Mouse (Mus musculus) midbrain, postnatal 0 days (tissue): ENCODE results near the gene Adprh. TPM values are rescaled to one million over a fixed set of nuclear protein-coding genes. Genes with fewer than 3 reads are reported as not detected.
A peak's percentile ranks its signal among the peaks of the same experiment; 100 is the strongest.

Experiments
- ATAC-seq: fragments of 200-750 bp; cut with Nextera tagmentation; 2 replicates; pipeline ENCODE4 v1.8.0; 2017; ENCODE audit warnings: moderate number of reproducible peaks, mild to moderate bottlenecking, moderate TSS enrichment, moderate library complexity; ENCODE audit not compliant: low FRiP score
- DNase-seq: peaks from one replicate; pipeline ENCODE4 v3.0.0-alpha.2; 2015; ENCODE audit warnings: low spot score
- H3K27ac ChIP-seq: fragments of 300-500 bp; sonication (generic); 2 replicates; pipeline ENCODE4 v1.5.1; 2014; ENCODE audit warnings: low read depth, mild to moderate bottlenecking, low read length, mixed read lengths
- H3K27me3 ChIP-seq: fragments of 300-500 bp; sonication (generic); 2 replicates; pipeline ENCODE4 v1.6.1; 2014; ENCODE audit warnings: low read length, control low read depth, mixed read lengths; ENCODE audit not compliant: insufficient read depth
- H3K36me3 ChIP-seq: fragments of 300-500 bp; sonication (generic); 2 replicates; pipeline ENCODE4 v1.6.1; 2014; ENCODE audit warnings: low read length, control low read depth, mixed read lengths; ENCODE audit not compliant: insufficient read depth
- H3K4me1 ChIP-seq: fragments of 300-500 bp; sonication (generic); 2 replicates; pipeline ENCODE4 v1.6.1; 2014; ENCODE audit warnings: mild to moderate bottlenecking, control low read depth, antibody characterized with exemption, low read length, mixed read lengths; ENCODE audit not compliant: insufficient read depth
- H3K4me2 ChIP-seq: fragments of 300-500 bp; sonication (generic); 2 replicates; pipeline ENCODE4 v1.6.1; 2014; ENCODE audit warnings: low read depth, mild to moderate bottlenecking, low read length, mixed read lengths; ENCODE audit not compliant: poor library complexity, severe bottlenecking
- H3K4me3 ChIP-seq: fragments of 300-500 bp; sonication (generic); 2 replicates; pipeline ENCODE4 v1.5.1; 2014; ENCODE audit warnings: low read depth, mild to moderate bottlenecking, low read length, moderate library complexity
- H3K9ac ChIP-seq: fragments of 300-500 bp; sonication (generic); replicated peaks from 2 replicates; pipeline ENCODE4 v1.6.1; 2014; ENCODE audit warnings: mild to moderate bottlenecking, low read length, moderate library complexity, mixed read lengths; ENCODE audit not compliant: poor library complexity, severe bottlenecking
- H3K9me3 ChIP-seq: fragments of 300-500 bp; sonication (generic); 2 replicates; pipeline ENCODE4 v1.6.1; 2016; ENCODE audit warnings: low read length, control low read depth
- CTCF ChIP-seq: IDR thresholded peaks from 2 replicates; pipeline ENCODE4 v1.5.1; 2016; ENCODE audit warnings: antibody characterized with exemption, mild to moderate bottlenecking
- WGBS: fragments of 180-500 bp; shearing (Covaris S2); extraction: QIAGEN DNeasy Blood & Tissue Kit; methylation state at CpG from one replicate; pipeline ENCODE4 v1.1.7; 2014; 5-methylcytosine and 5-hydroxymethylcytosine counted together
- polyA plus RNA-seq: library from polyadenylated mRNA; unstranded; fragments of >200 nt; fragmentation: Nextera tagmentation; extraction: Ambion mirVana; gene quantifications from 2 replicates; pipeline ENCODE4 v1.2.1, GENCODE M21; 2015
- total RNA-seq: library from RNA; depleted of rRNA; stranded (reverse); fragments of >200 nt; gene quantifications from 2 replicates; pipeline ENCODE4 v1.2.3, GENCODE M21; 2014

Adprh gene
- total and polyA plus RNA-seq, 2 experiments from 2014 or later, result 50.4 to 148 TPM

DNA sequence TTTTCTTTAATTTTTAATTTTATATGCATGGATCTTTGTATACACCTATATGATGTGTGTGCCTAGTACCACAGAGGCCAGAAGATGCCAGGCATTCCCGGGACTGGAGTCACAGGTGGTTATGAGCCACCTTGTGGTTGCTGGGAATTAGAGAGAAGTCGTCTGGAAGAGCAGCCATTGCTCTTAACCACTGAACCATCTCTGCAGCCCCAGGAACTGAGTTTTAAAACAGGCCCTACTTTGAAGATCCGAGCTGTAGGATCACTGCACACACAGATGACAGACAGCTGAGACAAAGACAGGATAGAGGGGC is 16.2 kb upstream of the Adprh start:
- H3K4me2 ChIP-seq, result no peak overlapping the region
- no peak overlapping the region for H3K9ac ChIP-seq
- H3K27me3 ChIP-seq, result no peaks in the 10 kb centered on the region
- ATAC-seq, result no peak
- TF ChIP-seq CTCF, result peak; percentile 13
- no peak for DNase-seq
- no peak overlapping the region for H3K27ac ChIP-seq
- 24% methylated on average over 3 of the region's 3 CpGs for WGBS
- H3K9me3 ChIP-seq, result no peaks in the 10 kb centered on the region
- H3K4me1 ChIP-seq, result no peaks in the 10 kb centered on the region
- no peak overlapping the region for H3K4me3 ChIP-seq
- no peaks in the 10 kb centered on the region for H3K36me3 ChIP-seq

DNA sequence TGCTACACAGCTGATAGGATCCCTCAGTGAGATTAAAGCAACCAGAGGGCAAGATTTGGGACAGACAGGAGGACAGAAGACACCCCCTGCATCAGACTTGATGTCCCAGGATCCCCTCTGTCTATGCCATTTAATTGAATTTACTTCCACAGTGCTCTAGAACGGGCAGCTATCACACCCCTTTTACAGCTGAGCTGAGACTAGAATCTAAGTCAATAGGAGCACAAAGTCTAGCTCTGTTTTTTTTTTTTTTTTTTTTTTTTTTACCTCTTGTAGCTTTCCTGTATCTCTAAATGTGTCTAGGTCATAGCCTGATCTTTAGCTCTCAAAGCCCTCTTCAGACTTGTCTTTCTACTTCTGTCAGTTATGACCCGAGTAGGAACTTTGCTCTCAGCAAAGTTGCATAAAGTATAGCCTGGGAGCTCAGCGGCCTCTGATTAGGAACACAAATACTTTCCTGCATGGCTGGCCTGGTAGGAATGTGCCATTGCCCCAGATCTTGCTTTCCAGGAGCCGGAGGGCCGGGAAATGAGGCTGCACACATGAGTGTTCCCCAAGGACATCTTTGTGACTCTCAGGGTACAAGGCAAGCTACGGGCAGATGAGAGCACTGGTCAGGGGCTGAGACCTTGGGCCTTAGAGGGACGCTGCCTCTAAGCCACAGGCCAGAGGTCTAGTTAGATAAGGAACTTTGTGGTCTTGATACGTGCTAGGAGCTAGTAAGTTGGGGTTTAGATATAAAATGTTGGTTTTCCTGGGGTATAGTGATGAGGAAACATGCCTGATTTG is 15.6 kb upstream of the Adprh start:
- no peak for TF ChIP-seq CTCF

DNA sequence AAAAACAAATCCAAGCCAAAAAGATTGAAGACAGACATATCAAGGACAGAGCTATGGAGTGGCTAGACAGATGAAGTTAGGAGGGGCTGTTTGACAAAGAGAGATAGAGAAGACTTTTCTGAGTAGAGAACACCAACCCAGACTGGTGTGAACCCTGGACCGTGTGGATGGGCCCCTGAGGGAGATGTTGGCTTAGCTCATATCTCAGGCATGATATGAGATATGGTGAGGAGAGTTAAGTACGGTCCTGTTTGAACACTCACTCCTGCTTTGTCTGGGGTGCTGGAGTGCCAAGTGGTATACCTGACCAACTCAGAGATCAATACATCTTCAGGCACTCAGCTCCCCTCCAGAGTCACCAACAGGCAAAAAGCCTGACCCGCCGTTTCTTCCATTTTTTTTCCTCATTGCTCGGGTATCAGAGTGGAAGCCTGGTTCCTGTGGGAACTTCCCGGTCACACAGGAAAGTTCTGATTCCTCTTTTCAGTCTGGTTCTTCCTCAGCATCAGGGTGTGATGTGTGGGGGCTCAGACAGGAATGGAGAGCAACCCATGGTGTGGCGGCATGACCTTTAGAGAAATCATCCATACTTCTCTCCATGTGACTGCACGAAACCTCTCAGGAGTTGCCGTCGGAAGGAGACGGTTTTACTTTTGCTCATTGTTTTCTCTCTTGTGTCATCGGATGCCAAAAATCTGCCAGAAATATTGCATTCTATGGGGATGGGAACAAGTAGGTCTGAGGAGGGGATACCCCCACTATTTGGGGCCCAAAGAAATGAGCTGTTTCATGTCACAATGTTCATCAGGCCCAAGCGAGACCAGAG is 14.8 kb upstream of the Adprh start:
- no peak overlapping the region for H3K27ac ChIP-seq
- no peak overlapping the region for H3K9ac ChIP-seq
- H3K4me2 ChIP-seq, result no peak overlapping the region
- no peak for ATAC-seq
- DNase-seq, result no peak
- H3K4me3 ChIP-seq, result no peak overlapping the region
- H3K27me3 ChIP-seq, result no peaks in the 10 kb centered on the region
- no peaks in the 10 kb centered on the region for H3K36me3 ChIP-seq
- WGBS, result 88% methylated on average over 13 of the region's 13 CpGs
- no peak for TF ChIP-seq CTCF
- no peaks in the 10 kb centered on the region for H3K9me3 ChIP-seq
- no peaks in the 10 kb centered on the region for H3K4me1 ChIP-seq

More for the DNA sequence above, 15.6 kb upstream of the Adprh start:
- no peaks in the 10 kb centered on the region for H3K9me3 ChIP-seq
- H3K4me1 ChIP-seq, result no peaks in the 10 kb centered on the region
- DNase-seq (no peak), ATAC-seq (no peak)
- no peak overlapping the region for H3K27ac ChIP-seq
- H3K36me3 ChIP-seq, result no peaks in the 10 kb centered on the region
- 79% methylated on average over 8 of the region's 8 CpGs for WGBS
- no peak overlapping the region for H3K4me2 ChIP-seq
- no peak overlapping the region for H3K4me3 ChIP-seq
- no peak overlapping the region for H3K9ac ChIP-seq
- H3K27me3 ChIP-seq, result no peaks in the 10 kb centered on the region

DNA sequence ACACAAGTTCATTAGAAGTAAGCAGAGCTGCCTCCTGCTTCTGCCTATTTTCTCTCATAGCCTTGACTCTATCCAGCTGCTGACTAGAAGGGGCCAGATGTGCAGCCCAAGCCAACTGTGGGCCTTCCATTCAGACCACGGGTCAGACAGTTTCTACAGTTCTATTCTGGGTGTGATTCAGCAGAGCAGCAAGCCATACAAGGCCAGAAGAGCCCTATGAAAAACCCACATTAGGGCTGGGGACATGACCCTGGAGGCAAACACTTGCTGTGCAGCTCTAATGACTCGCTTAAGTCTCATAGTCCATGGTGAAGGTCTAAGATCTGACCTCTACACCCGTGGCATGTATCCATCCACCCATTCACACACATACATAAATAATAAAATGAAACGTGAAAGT is 13.6 kb upstream of the Adprh start:
- Histone ChIP-seq H3K9me3 (no peaks in the 10 kb centered on the region), H3K27ac (no peak overlapping the region), H3K27me3 (no peaks in the 10 kb centered on the region), H3K4me3 (no peak overlapping the region), H3K4me1 (no peaks in the 10 kb centered on the region), H3K36me3 (no peaks in the 10 kb centered on the region), H3K4me2 (no peak overlapping the region), H3K9ac (no peak overlapping the region)
- WGBS, result 84% methylated on average over 4 of the region's 4 CpGs
- TF ChIP-seq CTCF, result no peak
- DNase-seq (no peak), ATAC-seq (no peak)

DNA sequence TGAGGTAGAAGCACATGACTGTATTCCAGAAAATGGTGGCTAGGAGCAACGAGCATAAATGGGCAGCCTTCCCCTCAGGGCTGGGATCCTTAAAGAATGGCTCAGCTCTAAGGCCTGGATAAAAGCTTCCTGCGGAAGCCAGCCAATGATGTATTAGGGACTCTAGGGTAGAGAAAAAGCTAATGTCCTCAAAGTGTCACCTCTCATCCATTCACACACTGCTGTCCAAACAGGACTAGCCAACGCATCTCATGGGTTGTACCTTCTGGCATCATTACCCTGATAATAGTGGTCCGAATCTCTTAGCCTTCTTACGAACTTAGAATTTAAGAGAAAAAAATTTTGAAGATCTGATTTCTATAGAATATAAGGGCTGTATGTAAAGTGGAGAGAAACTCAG is 10.8 kb upstream of the Adprh start:
- no peaks in the 10 kb centered on the region for H3K27me3 ChIP-seq
- ATAC-seq, result no peak
- no peak for TF ChIP-seq CTCF
- no peak overlapping the region for H3K27ac ChIP-seq
- H3K4me2 ChIP-seq, result no peak overlapping the region
- no peak overlapping the region for H3K4me3 ChIP-seq
- 88% methylated on average over 5 of the region's 5 CpGs for WGBS
- DNase-seq, result no peak
- H3K36me3 ChIP-seq, result no peaks in the 10 kb centered on the region
- H3K9me3 ChIP-seq, result no peaks in the 10 kb centered on the region
- no peaks in the 10 kb centered on the region for H3K4me1 ChIP-seq
- no peak overlapping the region for H3K9ac ChIP-seq

DNA sequence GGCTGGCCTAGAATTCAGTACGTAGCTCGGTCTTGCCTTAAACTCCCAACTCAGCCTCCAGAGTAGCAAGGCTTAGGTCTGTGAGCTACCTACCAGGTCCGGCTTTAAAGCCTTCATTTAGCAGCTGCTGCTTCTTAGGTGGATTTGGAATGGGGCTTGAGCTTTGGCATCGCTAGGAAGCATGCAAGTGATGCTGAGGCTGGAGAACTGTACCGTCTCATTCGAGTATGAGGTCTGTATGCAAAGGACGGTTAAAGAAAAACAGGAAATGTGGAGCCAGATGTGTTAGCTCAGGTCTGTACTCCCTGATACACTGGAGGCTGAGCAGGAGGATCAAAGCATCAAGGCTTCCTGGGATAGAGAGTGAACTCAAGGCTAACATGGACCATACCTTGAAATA is 9.7 kb upstream of the Adprh start:
- no peak for TF ChIP-seq CTCF
- no peaks in the 10 kb centered on the region for H3K9me3 ChIP-seq
- H3K4me2 ChIP-seq, result no peak overlapping the region
- no peaks in the 10 kb centered on the region for H3K27me3 ChIP-seq
- no peak overlapping the region for H3K27ac ChIP-seq
- H3K4me1 ChIP-seq, result no peaks in the 10 kb centered on the region
- ATAC-seq (no peak), DNase-seq (no peak)
- H3K4me3 ChIP-seq, result no peak overlapping the region
- 87% methylated on average over 7 of the region's 7 CpGs for WGBS
- H3K36me3 ChIP-seq, result no peaks in the 10 kb centered on the region
- H3K9ac ChIP-seq, result no peak overlapping the region
